Mouse (Mus musculus): ENCODE measurements at regions not wholly inside any gene's neighbourhood (a gene's known extent, or its start where the extent isn't known, plus 50 kb on each side); places are given as distances from the start of the nearest gene placed in this dataset.

DNA sequence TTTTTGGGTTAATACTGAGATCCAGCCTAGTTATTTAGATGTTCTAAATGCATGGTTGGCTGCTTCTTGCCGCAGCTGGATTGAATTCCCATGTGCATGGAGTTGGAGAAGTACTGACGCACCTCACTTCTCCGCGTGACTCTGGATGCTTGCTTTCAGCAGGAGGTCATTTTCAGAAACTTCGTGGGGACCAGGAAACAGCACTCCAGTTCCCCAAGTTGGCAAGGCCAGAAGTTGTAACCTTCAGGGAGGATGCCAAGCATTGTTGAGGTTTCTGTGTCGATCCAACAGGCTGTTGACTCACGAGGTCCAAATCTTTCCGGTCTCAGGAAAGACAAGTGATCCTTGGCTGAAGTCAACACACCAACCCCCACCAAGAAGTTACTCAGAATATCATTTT lies 167.6 kb upstream of the Dpt start:
- no peak for DNase-seq (ENCODE audit: low spot score)

DNA sequence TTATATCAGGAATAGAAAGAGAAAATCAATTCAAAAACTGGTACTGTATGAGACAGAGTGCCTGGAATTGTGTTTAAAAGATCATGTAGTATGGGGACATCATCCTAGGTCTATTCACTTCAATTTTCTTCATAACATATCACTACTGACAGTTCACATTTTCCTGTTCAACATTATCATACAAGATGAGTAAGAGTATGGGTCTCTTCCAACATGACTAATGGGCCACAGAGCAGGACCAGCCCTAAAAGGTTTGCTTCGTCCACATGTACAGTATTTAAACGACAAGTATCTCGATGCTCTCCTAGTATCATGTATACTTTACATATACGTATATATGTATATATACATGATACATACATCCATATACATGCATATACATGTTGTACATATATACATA lies 164.8 kb upstream of the Atp1b1 start:
- DNase-seq (ENCODE audit: low spot score), result no peak

DNA sequence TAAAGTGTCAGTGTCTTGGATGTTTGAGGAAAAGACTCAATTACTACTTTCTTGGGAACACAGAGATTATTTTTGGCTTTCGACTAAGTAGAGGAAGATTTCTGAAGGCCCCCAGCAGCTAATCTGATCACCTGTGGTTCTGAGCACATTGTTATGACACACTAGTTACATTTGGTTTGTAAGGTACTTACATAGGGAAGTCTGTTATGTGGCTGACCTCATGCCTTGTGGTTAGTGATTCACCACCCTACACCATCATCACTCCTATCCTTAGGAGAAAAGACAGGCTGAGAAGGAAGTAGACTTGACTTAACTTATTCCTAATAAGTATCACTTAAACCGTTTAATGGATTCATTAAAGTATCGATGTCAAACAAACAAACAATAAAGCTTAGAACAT lies 164.3 kb upstream of the Atp1b1 start:
- no peak for DNase-seq (ENCODE audit: low spot score)

DNA sequence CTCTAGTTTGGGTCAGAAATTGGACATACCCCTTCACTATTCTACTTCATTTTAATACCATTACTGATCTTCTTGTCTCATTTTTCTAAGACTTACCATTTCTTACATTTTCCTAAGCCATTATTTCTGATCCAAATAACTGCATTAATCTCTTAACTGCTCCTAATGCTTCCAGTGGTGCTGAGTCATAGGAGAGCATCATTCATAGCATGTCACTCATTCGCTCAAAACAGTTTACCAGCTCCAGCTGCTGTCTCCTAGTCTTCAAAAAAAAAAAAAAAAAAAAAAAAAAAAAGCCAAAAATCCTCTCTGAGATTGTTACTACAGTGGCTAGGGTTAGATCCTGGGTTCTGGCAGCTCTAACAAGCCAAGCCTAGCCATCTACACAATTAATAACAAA lies 162.0 kb upstream of the Atp1b1 start:
- no peak for DNase-seq (ENCODE audit: low spot score)

DNA sequence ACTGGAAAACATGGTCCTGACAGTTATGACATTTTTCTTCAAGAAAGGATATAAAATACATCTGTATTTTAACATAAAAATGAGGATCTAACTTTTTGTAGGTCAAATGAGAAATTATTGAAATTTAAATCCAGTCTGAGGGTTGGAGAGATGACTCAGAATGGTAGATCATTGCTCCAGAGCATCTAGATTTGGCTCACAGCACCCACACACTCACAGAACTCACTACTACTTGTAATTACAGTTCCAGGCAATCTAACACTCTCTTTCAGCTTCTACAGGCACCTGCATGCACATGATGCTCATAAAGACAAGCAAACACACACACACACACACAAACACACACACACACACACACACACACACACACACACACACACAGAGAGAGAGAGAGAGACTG lies 159.7 kb upstream of the Atp1b1 start:
- DNase-seq (ENCODE audit: low spot score), result no peak

DNA sequence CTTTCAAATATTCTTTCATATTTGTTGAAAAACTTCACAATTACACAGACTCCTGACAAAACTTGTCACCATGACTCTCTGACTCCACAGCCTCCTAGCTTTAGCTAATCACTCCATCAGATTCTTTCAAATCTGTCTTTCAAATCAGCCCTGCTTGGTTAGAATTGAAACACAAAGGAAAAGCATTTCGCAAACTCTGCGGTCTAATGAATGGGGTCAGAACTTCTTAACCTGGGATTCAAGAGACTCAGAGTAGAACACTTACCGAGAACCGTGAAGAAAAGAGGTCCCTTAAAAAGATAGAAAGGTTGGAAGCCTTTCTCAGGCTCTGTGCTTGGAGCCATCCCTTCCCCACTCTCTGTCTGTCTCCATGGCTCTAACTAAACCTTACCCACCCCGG lies 148.9 kb upstream of the Atp1b1 start:
- DNase-seq (ENCODE audit: low spot score), result no peak

DNA sequence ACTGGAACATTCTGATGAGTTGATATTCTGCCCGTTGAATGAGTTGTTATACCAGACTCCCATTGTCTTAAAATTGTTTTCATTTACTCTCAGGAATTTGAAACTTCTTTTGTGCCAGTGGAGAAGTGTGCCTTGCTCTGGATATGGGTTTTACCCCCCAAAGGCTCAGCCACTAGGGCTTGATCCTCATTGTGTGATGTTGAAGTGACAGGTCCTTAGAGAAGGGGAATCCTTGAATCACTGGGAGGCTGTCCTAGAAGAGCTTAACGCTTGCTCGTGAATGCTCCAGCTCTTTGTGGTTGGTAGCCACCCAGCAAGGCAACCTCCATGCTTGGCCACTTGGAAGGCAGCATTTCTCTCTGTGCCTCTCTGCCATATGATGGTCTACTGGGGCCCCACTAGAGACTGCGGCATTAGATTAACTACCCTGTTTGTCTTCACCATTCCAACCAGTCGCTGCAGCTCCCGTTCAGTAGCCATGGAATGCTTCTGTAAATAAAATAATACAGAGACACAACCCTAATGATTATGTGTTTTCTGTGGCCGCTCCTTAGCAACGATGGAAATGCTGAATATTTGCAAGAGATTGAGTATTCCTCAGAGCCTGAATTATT lies 148.1 kb upstream of the Atp1b1 start:
- DNase-seq (ENCODE audit: low spot score), result peak; percentile 8

DNA sequence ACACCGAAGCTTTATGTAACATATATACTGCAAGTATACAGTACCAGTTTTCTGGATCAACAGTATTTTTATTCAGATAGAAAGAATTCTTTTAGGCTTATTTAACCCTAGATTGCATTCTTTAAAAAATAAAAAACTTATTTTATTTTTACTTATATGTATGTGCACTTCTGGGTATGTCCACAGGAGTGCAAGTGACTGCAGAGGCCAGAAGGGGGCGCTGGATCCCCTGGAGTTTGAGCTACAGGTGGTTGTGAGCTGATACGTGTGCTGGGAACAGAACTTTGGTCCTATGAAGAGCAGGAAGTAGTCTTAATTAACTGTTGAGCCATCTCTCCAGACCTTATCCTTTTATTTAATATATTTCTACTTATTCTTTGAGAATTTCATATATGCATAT lies 145.3 kb upstream of the Atp1b1 start:
- no peak for DNase-seq (ENCODE audit: low spot score)

DNA sequence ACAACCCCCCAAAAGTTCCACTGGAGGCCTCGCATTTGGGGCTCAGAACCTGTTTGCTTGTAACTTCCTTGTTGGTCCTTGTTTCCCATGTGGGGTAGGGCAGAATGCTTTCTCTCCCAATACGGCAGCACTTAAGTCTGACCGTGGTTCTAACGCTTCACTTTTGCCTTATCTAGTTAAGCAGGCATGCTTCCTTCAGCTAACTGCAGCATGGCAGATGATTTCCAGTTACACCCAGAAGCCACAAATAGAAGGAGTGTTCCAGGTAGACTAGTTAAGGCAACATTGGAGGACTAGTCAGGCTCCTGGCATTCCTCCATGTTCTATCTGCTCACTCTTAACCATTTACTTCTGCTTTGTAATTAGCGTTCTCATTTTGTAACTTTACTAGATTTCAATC lies 144.4 kb upstream of the Atp1b1 start:
- no peak for DNase-seq (ENCODE audit: low spot score)

DNA sequence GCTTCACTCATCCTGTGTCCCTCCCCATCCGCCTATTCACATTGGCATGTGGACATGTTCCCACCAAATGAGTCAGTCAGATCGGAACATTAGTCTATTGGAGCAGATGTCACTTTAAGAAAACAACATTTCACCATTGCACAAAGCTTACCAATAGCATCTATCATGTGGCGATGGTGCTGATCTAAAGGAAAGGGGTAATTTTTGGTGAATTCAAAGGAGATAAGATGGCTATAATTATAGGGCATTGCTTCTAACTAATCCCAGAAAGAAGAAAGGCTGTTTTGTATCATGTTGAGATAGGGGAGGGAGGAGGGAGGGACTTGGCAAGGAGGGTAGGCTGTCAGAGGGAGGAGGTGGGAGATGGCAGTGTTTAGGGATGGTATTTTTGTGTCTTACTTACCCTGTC lies 132.1 kb upstream of the Atp1b1 start:
- DNase-seq (ENCODE audit: low spot score), result no peak

DNA sequence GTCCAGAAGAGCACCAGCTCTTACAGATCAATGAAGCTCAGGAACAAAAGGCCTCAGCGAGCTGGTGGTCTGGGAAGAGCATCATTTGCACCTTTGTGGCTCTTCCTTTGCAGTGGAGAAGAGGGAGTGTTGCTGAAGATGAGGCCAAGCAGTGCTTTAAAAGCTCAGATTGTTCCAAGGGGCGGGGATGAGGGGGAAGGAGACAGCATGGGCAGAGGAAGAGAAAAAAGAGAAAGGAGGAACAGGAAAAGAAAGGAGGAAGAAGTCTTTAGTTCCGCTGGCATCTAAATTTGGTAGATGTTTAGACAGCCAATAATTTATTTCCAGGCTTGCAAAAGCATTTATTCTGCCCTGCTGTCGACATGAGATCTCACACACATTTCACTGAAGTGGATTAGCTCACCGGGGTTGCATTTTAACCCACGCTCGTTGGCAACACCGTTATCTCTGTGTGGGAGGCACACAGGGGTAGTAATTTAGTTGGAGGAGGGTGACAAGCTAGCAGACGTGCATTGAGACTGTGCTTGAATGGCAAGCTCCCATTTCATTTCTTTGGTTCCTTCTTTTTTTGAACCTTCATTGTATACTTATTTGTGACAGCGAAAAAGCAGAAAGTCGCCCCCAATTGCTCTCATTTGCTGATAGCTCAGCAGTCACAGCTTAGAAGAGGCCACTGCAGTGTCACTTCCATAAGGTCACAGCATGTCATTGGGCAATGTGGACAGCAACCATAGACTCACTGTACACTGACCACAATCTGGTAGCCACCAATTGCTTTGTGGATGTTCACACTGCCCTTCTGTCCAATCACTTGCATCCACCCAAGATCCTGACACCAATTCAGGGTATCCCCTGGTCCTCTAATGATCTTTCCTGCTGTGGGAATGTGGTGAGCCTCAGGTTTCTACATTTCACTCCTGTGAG lies 128.2 kb upstream of the Atp1b1 start:
- DNase-seq (ENCODE audit: low spot score), result no peak

DNA sequence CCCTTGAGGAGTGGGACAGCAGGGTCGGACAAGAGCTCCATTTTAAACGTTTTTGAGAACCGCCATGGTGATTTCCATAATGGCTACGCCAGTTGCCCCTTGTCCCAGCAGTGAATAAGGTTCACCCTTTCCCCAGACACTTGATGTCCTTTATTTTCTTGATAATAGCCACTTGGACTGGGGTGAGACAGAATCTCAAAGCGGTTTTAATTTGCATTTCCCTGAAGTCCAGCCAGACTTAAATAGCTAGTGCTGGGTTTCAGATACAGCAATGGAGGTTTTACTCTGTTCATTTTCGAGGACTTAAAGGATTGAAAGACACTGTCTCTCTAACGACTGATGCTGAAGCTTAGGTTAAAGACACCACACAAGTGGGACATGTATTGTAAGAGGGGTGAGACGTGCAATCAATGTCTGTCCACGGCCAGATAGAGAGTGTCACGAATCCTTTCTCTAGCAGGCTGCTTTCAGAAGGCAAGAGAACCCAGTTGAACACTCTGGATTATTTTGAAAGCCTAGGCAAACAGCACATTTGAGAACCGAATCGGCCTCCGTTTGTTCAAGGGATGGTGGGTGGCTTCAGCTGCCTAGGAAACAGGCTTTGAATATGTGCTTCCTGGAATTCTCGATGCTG lies 118.8 kb upstream of the Atp1b1 start:
- no peak for DNase-seq (ENCODE audit: low spot score)

DNA sequence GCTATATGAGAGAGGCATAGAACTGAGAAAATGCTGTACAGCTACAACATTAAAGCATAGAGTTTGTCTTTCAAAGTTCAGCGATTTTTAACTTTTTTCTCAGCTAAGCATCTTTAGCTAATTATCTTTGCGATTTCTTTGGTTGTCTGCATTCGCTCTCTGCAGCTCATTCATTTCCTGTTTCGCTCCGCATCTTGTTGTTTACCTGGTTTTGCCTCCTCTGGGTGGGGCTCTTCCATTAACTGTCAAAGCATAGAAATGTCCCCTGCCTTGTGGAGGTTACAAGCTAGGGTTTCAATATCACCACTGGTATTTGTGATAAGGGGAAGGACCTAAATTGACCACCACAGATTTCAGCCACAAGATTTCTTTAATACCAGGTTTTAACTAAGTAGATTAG lies 115.5 kb upstream of the Atp1b1 start:
- DNase-seq (ENCODE audit: low spot score), result no peak

DNA sequence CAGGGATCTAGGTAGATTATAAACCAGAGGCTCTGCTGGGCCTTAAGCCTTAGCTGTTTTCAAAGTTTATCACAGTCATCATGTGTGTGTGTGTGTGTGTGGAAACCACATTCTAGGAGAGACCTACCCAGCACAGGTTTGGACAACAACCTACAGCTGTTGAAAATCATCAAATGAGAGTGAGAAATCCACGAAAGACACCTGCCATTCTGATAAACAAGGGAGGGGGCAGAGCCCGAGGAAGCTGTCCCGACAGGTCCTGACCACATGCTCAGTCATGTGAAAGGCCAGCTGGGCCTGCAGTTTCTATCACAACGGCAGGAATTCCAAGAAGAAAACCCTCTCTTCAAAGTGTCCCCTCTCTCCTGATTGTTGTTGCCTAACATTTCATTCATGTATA lies 114.0 kb upstream of the Atp1b1 start:
- no peak for DNase-seq (ENCODE audit: low spot score)

DNA sequence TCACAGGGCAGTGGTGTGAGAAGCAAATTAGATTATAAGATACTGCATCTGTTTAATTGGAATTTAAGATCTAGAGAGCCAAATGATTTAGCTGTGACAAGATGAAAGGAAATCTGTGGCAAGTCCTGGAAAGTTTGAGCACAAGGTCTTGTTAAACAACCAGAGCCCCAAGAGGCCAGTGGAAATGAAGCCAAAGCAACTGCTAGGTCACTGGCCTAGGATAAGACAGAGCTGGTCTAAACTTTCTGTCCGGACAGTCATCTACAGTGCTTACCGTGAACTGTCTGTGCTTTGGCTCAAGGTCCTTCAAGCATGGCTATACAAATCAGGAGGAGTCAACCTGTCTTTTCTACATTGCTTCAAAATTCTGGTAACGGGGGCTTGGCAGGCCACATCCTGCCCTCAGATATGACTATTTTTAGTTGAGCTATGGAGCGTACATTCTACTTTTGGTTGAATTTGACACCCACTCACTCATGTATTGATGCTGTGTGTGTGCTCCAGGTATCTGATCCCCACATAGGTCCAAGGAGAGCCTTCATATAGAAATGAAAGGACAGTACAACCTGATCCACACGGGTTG lies 113.4 kb upstream of the Atp1b1 start:
- DNase-seq (ENCODE audit: low spot score), result no peak

DNA sequence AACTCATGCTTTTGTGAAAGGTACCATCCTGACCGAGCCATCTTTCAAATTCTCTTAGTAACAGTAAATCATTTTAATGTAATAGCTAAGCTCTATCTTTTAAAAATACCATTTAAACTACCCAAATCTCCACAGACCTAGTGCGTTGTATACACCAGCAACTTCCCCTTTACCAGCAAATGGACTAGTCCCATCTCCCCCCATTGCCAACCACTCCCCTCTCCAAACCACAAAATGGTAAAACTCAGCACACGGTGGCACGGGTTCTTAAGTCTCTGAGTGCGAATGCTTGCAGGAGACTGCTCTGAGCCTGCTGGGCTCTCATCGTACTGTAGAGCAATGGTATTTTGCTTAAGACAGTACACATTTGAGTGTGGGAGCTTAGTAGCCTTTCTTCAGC lies 106.7 kb upstream of the Atp1b1 start:
- DNase-seq (ENCODE audit: low spot score), result no peak

DNA sequence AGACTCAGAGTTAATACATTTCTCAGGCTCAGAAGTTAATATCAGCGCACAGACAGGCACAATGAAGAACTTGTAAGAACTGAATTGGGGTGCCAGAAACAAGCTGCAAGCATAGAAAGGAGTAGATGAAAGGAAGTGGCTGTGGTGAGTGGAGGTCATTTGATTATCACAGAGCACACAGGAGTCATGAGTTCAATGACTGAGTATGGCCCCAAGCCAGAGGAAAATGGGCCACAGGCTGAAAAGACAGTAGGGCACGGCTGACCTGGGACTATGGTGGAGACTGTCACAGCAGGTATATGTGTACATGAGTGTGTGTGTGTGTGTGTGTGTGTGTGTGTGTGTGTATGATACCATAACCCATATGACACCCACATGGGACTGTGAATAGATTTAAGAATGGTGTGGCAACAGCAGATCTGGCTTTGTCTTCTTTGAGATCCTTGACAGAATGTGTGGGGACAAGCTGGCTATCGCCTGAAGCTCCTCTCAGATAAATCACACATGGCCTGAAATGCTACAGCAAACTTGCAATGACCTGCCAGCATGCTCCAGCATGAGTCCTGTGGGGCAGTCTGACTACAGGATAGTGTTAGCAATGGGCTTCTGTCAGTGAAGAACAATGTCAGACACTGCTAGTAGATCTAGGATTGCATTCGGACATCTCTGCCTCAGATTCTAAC lies 101.5 kb upstream of the Atp1b1 start:
- DNase-seq (ENCODE audit: low spot score), result no peak

DNA sequence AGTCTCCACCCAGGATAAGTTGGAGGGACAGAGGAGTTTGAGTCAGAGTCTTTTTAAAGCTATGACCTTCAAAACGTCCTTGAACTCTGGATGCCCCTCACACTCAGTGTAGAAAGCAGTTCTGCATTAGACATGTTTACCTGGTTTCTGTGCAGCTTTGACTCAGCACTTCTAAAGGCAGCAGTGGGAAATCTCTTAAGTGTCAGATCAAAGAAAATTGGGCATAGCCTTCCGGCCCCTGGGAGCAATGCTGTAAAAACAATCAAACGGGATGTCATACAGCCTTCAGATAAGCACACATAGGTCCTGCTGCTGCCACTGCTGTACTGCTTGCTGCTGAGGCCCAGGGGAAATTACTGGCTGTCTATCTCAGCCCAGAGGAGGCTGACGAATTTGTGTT lies 94.5 kb upstream of the Atp1b1 start:
- no peak for DNase-seq (ENCODE audit: low spot score)

DNA sequence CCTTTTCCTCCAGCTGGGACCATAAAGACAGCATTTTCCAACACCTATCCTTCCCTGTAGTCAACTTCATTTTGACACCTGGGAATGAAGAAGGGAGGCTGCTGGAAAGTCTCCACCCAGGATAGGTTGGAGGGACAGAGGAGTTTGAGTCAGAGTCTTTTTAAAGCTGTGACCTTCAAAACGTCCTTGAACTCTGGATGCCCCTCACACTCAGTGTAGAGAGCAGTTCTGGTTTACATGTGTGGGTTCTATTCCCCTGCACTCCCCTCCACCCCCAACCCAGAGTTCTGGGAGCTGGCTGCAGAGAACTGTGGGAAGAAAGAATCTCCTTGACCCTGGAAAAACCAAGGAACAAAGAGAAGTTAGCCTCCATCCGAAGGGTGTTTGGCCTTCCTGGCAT lies 92.9 kb upstream of the Atp1b1 start:
- DNase-seq (ENCODE audit: low spot score), result no peak

DNA sequence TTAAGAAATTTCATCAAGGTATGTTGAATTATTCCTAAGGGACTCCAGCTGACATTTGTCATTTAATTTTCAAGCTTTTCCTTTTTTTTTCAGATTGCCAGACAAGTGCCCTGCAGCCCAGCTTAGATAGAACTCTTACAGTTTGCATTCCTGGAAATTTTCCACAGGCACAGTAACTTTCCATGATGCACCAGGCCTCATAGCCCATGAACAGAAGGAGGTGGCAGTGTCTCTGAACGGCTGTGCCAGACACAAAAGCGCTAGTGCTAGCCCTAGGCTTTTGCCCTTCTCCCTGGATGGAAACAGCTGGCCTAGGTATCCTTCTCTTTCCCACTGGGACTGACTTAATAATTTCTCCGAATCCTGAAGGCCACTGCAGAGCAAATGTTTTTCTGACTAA lies 92.4 kb upstream of the Atp1b1 start:
- DNase-seq (ENCODE audit: low spot score), result no peak

DNA sequence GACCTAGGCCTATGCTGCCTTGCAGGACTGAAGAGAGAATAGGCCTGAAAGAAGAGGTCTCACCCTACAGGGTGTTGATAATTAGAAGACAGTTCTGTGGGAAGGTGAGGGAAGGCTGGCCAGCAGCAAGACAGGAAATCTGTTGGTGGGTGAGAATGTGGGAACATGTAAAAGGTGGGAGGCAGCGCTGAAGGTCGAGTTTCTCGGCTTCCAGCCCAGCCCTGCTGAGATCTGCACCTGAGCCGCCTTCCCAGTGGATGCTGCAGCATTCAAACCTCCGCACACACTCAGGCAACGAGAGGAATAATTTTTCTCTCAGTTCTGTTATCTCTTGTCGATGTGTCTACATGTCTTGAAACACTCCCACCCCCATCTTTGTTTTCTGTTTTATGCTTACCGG lies 89.9 kb upstream of the Atp1b1 start:
- DNase-seq (ENCODE audit: low spot score), result no peak

DNA sequence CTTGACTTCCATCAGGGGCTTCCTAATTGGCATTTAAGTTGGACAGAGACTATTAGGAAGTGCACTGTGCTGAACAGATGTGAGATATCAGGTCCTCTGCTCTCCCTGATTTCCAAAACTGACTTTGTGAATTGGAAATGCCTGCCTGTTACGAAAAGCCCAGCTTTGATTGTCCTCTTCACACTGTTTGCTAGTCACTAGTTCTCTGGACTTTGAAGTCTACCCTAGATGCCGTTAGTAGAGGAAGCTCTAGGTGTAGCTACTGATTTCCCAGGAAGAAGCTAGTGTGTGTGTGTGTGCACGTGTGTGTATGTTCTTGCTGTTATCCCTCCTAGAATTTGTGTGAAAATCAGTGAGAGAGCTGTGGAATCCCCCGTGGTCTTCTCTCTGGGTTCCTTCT lies 87.7 kb upstream of the Atp1b1 start:
- DNase-seq (ENCODE audit: low spot score), result no peak
